Comparison of ENCODE assay signal across 12 mouse cellular contexts in genomic region chr11:46090036-46090725, GRCm38 (mm10). TPM values are rescaled to one million over a fixed set of nuclear protein-coding genes. Genes with fewer than 3 reads are reported as not detected.
A peak's percentile ranks its signal among the peaks of the same experiment; 100 is the strongest.
DNase-seq lines count a peak whose midpoint lies in the region; ATAC-seq lines count a peak whose summit lies in the region.
"Had no signal": no experiment of that assay in that cellular context is flagged by ENCODE, and none has a peak within 500 bp of the region (broad histone marks: within the 10 kb centered on the region; RNA-seq: fewer than 3 reads in every experiment).

No protein-coding gene starts in this region.

- H3K36me3 ChIP-seq in kidney, embryonic 15.5 days: peaks cover 19% of the 10 kb centered on the region
- H3K36me3 ChIP-seq in intestine, embryonic 16.5 days (ENCODE audit: control insufficient read depth, insufficient read depth, low read length): no peaks in the 10 kb centered on the region

- peaks cover 47% of the 10 kb centered on the region for H3K4me1 ChIP-seq in kidney, embryonic 15.5 days
- H3K4me1 ChIP-seq in intestine, embryonic 16.5 days (ENCODE audit: control insufficient read depth, insufficient read depth, low read length): peaks cover 11% of the 10 kb centered on the region
- H3K4me1 ChIP-seq: forebrain, embryonic 13.5 days had no signal

- H3K27ac ChIP-seq in kidney, embryonic 15.5 days: peak overlapping the region; percentile 75
- H3K27ac ChIP-seq in intestine, embryonic 16.5 days (ENCODE audit: low read length): peak overlapping the region; percentile 59
- H3K27ac ChIP-seq: forebrain, embryonic 13.5 days; hindbrain, postnatal 0 days had no signal

- no peak overlapping the region for H3K4me3 ChIP-seq in kidney, embryonic 15.5 days (replicated peaks)
- no peak overlapping the region for H3K4me3 ChIP-seq in intestine, embryonic 16.5 days (ENCODE audit: low read length)
- H3K4me3 ChIP-seq: forebrain, embryonic 13.5 days; limb, embryonic 12.5 days had no signal

- no peak overlapping the region for H3K4me2 ChIP-seq in kidney, embryonic 15.5 days
- no peak overlapping the region for H3K4me2 ChIP-seq in intestine, embryonic 16.5 days (ENCODE audit: low read depth, low read length)
- H3K4me2 ChIP-seq: forebrain, embryonic 13.5 days; limb, embryonic 12.5 days had no signal

- WGBS in kidney, embryonic 15.5 days: 87% methylated on average over 10 of the region's 10 CpGs
- 90% methylated on average over 10 of the region's 10 CpGs for WGBS in intestine, embryonic 16.5 days

- no peak for DNase-seq in kidney, adult 9 months
- DNase-seq in T-cell, adult 2 months (ENCODE audit: low spot score): peak; percentile 62
- DNase-seq in thymus, adult 18-20 months: peak; percentile 18 to 63
- DNase-seq in retina, postnatal 1 day: no peak
- no peak for DNase-seq in cerebellum, adult 11-12 months
- no peak for DNase-seq in MN1 (ENCODE audit: low spot score)
- DNase-seq: cerebellum, adult 18-20 months had no signal

- H3K9me3 ChIP-seq in kidney, embryonic 15.5 days (replicated peaks): no peaks in the 10 kb centered on the region
- H3K9me3 ChIP-seq in intestine, embryonic 16.5 days (ENCODE audit: control insufficient read depth, low read length): no peaks in the 10 kb centered on the region
- H3K9me3 ChIP-seq: forebrain, embryonic 13.5 days; limb, embryonic 12.5 days had no signal

- no peak overlapping the region for H3K9ac ChIP-seq in kidney, embryonic 15.5 days
- H3K9ac ChIP-seq in intestine, embryonic 16.5 days (ENCODE audit: low read depth, low read length): no peak overlapping the region
- H3K9ac ChIP-seq: forebrain, embryonic 13.5 days; limb, embryonic 12.5 days had no signal

- ATAC-seq in kidney, embryonic 15.5 days (replicated peaks; ENCODE audit: low FRiP score): no peak
- no peak for ATAC-seq in intestine, embryonic 16.5 days
- ATAC-seq: forebrain, embryonic 13.5 days; hindbrain, postnatal 0 days had no signal

- H3K27me3 ChIP-seq in kidney, embryonic 15.5 days: no peaks in the 10 kb centered on the region
- no peaks in the 10 kb centered on the region for H3K27me3 ChIP-seq in intestine, embryonic 16.5 days (replicated peaks; ENCODE audit: control insufficient read depth, insufficient read depth, low read length)
- H3K27me3 ChIP-seq: forebrain, embryonic 13.5 days; limb, embryonic 12.5 days had no signal

RNA-seq across cellular contexts. Expression of gene Adam19, which starts 34.4 kb away (rescaled TPM):
- 14.4 and 17.9 TPM in 2 replicates for polyA plus RNA-seq in kidney, embryonic 15.5 days (2015; fragmentation: Nextera tagmentation; extraction: Ambion mirVana)
- polyA plus RNA-seq in intestine, embryonic 16.5 days (2015; fragmentation: Nextera tagmentation; extraction: Ambion mirVana): 12.0 and 12.7 TPM in 2 replicates

RNA-seq across cellular contexts. Expression of gene Gm12166, which starts 38.1 kb away (rescaled TPM):
- 2.8 and 6.7 TPM in 2 replicates for polyA plus RNA-seq in kidney, embryonic 15.5 days (2015; fragmentation: Nextera tagmentation; extraction: Ambion mirVana)
- polyA plus RNA-seq in intestine, embryonic 16.5 days (2015; fragmentation: Nextera tagmentation; extraction: Ambion mirVana): 5.5 and 5.8 TPM in 2 replicates

Comparison
In these comparisons a context has a peak if more than half of its experiments do, and no peak if none do; other contexts are left out.
1. DNase-seq: peak in T-cell, adult 2 months (single experiment) and thymus, adult 18-20 months (2 of 2); none in kidney, adult 9 months (single experiment), retina, postnatal 1 day (single experiment), cerebellum, adult 11-12 months (single experiment) and MN1 (single experiment).